In the genomic region with DNA sequence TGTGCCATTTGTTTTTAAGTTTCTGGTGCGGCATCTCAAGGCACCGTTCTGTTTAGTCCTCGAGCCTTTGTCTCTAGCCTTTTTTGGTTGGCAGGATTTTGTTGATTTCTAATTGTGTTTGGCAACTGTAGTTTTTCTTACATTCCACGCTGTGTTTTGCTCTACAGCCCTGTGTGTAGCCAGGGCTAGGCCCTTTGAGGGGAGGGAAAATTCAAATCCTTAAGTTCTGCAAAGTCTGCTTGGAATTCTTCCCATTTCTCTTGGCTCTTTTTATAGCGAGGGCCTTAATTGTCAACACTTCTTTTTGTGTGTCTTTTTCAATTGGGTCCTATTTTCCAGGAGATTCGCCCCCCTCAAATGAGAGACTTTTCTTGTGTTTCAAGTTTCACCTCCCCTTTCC, we compare ENCODE assay signal across 17 mouse cellular contexts.
"Had no signal": no experiment of that assay in that cellular context is flagged by ENCODE, and none has a peak within 500 bp of the region (broad histone marks: within the 10 kb centered on the region; RNA-seq: fewer than 3 reads in every experiment).

No protein-coding gene starts in this region.

- H3K36me3 ChIP-seq: limb, embryonic 12.5 days; liver, embryonic 13.5 days; lung, embryonic 15.5 days; midbrain, embryonic 12.5 days; stomach, embryonic 15.5 days had no signal

- H3K4me3 ChIP-seq: limb, embryonic 12.5 days; liver, embryonic 13.5 days; lung, embryonic 15.5 days; megakaryocyte, embryonic 14.5 days; midbrain, embryonic 12.5 days; stomach, embryonic 15.5 days had no signal

- H3K9ac ChIP-seq: limb, embryonic 12.5 days; liver, embryonic 13.5 days; liver, postnatal 0 days; lung, embryonic 15.5 days; midbrain, embryonic 12.5 days; stomach, embryonic 15.5 days had no signal

- DNase-seq: kidney, postnatal 36 days; layer of hippocampus, adult 9-11 months; layer of hippocampus, postnatal 36 days; liver; liver, embryonic 13.5 days; liver, postnatal 0 days; lung, postnatal 14 days; right cerebral cortex, postnatal 14 days; thymus, postnatal 36 days had no signal

- H3K27ac ChIP-seq: kidney, postnatal 0 days; limb, embryonic 12.5 days; liver, embryonic 13.5 days; lung, embryonic 15.5 days; macrophage; midbrain, embryonic 12.5 days; stomach, embryonic 15.5 days had no signal

- H3K4me2 ChIP-seq: limb, embryonic 12.5 days; liver, embryonic 13.5 days; lung, embryonic 15.5 days; stomach, embryonic 15.5 days had no signal

- ATAC-seq: liver, postnatal 0 days; midbrain, embryonic 16.5 days had no signal

- H3K4me1 ChIP-seq: liver, embryonic 13.5 days; lung, embryonic 15.5 days; megakaryocyte, embryonic 14.5 days; stomach, embryonic 15.5 days had no signal

- H3K27me3 ChIP-seq: limb, embryonic 12.5 days; liver, embryonic 13.5 days; lung, embryonic 15.5 days; megakaryocyte, embryonic 14.5 days; stomach, embryonic 15.5 days had no signal

- H3K9me3 ChIP-seq: limb, embryonic 12.5 days; liver, embryonic 13.5 days; lung, embryonic 15.5 days; midbrain, embryonic 12.5 days; stomach, embryonic 15.5 days had no signal
